Mouse (Mus musculus) embryonic fibroblast, embryonic 13.5 days (primary cell): ENCODE measurements around the gene Pikfyve.

ENCODE experiments used
- CTCF ChIP-seq: IDR thresholded peaks from 2 replicates; pipeline ENCODE4 v1.5.1; 2011; ENCODE audit warnings: mild to moderate bottlenecking, control low read depth, low read length, moderate library complexity, borderline replicate concordance; ENCODE audit not compliant: insufficient read depth
- POLR2A ChIP-seq: IDR thresholded peaks from 2 replicates; pipeline ENCODE4 v1.6.1; 2011; ENCODE audit warnings: low read depth, mild to moderate bottlenecking, control low read depth, low read length, moderate library complexity

- TF ChIP-seq CTCF (peak; percentile 51; the same call in 1 of the 2 replicates), POLR2A (peak; percentile 75; the same call in 1 of the 2 replicates)
These were observed 8.2 kb upstream of the Pikfyve start for GRCm38 (mm10) chr1:65178126-65178901.
